Mouse (Mus musculus) common myeloid progenitor, adult 5-6 weeks (primary cell): Measurements from ENCODE around the gene Fgfrl1. TPM values are rescaled to one million over a fixed set of nuclear protein-coding genes. Genes with fewer than 3 reads are reported as not detected.
A peak's percentile ranks its signal among the peaks of the same experiment; 100 is the strongest.

Source experiments
- ATAC-seq: replicated peaks from 2 replicates; pipeline ENCODE4 v1.8.0; 2016; ENCODE audit warnings: low read depth, mild to moderate bottlenecking, moderate TSS enrichment, inconsistent platforms; ENCODE audit not compliant: poor library complexity, severe bottlenecking
- total RNA-seq: library from RNA; stranded (forward); fragments of 200-1000, 187-1606 nt; gene quantifications from 2 replicates; pipeline ENCODE4 v1.2.3, GENCODE M21; 2017

The Fgfrl1 gene
- 1.6 and 3.7 TPM in 2 replicates for total RNA-seq

GRCm38 (mm10) chr5:108692271-108692670 is at the start of gene Fgfrl1:
Gene Fgfrl1, plus strand, starts transcription at chr5:108692382.
- ATAC-seq = peak; percentile 52

GRCm38 (mm10) chr5:108643674-108644073 is 48.5 kb upstream of the Fgfrl1 start:
- no peak for ATAC-seq

- ATAC-seq = no peak
Observed at GRCm38 (mm10) chr5:108645651-108646342, 46.4 kb upstream of the Fgfrl1 start.

DNA sequence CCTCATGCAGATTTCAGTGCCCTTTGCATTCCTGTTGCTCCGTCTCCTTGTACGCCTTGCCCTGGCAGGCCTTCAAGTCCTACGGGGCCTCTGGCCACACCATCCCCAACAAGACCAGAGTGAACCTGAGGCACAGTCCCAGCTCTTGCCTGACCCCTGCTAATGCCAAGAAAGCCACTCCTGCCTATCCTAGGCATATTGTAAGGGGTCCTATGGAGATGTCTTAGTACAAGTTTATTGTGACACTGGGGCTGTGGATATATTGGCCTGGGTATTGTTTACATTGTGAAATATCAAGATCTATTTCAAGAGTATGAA is 45.9 kb upstream of the Fgfrl1 start:
- ATAC-seq = no peak

DNA sequence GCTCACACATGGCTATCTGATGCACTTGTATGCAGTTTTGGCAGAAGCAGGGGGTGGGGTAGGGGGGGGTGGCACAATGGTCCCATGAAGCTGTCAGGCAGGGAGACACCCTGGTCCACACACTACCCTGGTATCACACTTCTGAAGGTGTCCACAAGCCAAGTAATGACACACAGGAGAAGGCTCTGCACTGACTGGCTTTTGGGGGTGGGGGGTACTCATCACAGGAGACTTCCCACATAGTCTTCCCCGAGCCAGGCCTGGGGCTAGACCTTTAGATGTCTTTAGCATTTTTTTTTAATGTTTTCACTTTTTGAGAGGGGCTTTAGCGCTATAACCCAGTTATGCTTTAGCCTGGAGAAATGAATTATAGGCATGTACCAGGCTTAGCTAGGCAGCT is 44.9 kb upstream of the Fgfrl1 start:
- ATAC-seq = no peak

DNA sequence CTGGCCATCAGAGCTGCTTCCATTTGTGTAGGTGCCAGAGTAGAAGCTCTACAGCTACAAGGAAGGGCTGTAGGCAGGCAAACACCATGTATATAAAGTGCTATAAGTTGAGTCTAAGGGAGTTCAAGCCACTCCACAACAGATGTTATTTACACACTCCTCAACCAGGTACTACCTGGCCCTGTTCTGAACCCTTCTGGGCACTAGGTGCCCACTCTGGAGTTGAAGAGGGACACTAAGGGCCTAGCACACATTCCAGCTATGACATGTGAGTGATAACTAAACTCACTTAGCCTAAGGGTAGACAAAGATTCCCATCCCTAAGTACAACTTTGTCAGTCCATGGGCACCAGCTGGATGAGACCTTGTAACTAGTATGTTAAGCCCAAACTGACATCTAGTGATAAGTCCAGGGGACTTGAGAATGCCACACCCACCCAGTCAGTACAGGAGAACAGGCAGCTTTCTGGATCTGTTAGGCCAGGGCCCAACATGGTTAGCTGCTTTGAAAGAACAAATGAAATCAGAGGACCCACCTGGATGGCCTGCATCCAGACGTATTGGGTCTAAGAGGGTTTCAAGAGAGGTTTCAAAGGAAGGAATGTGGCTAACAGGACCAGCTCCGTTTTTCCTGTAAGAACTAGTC is 44.2 kb upstream of the Fgfrl1 start:
- ATAC-seq = no peak

DNA sequence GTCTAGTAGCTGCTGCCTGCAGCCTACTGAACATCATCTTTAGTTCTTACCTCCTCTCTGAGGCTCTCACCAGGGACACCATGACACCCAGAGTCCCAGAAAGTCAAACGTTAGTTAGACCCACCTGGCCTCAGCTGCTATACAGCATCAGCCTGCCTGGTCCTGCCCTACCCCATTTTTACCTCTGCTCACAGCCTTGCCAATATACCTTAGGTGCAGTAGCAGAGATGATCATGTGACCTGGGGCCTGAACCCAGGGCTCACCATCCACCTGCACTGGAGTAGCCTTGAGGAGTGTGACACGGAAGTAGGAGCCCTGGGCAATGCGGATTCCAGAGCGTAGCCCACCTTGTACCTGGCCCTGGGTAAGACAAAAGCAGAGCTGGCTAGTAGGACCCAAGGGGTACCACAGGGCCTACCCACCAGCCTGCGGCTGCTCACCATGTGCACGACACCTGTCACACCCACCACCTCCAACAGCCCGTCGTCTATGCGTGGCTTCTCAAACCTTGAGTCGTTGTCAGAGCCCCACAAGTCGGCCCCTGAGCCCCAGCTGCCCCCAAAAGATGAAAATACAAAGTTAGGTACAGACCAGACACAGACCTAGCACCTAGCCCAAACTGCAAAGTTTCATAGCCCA is 43.1 kb upstream of the Fgfrl1 start:
- no peak for ATAC-seq

DNA sequence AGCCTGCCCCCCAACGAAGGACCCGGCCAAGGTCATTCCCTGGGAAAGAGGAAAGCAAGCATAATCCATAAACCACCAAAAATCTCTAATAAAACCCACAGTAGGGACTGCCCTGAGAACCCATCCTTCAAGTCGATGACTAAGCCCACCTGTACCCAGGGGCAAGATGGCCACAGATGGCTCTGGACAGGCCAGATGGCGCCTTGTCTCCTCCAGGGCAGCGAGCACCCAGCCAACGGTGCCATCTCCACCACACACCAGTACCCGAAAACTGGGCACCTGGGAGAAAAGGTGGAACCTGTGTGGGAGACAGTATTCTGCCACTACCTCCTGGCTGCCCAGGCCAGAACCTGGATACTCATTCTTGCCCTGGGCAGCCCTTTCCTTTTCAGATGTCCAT is 41.8 kb upstream of the Fgfrl1 start:
- ATAC-seq = no peak

DNA sequence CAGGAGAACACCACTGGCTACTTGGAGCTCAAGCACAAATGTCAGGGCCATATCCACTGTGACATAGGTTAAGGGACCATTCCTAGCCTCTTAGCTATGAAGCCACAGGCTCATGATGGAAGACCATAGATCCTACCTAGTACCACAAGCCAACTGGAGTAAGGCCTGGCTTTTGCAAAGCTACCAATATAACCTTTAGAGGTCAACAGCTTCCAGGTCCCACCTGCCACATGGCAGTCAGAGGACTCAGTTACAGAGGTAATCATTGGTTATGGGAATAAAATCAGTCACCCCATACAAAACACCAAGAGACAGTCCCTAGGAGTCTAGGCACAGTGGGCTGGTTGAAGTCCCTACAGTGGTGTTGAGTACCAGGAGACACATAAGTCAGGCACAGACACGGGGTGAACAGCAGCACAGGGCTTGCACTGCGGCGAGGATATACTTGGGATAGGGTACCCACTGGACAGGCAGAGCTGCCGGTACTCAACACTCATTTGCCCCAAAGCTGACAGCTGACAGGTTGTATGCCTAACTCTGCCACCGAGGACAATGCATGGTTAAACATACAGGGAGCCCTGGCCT is 41.0 kb upstream of the Fgfrl1 start:
- ATAC-seq = no peak

GRCm38 (mm10) chr5:108651823-108652222 is 40.4 kb upstream of the Fgfrl1 start:
- peak; percentile 81 for ATAC-seq

DNA sequence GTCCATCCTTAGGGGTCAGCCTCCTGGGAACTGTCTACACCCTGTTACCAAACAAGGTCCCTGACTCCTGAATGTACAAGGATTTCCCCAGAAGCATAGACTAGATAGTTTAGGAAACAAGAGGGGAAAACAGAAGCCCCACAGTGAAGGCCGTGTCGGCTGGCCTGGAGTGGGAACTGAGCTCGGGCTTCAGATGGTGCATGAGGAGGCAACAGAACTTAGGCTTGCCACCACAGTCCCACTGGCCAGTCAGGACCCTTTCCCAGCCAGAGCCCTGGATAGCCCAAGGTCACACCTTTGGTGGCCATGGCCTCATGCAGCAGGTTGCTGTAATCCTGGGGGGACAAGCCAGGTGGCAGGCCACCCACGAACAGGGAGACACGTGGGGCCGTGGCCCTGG is 38.8 kb upstream of the Fgfrl1 start:
- no peak for ATAC-seq

GRCm38 (mm10) chr5:108654444-108654990 is 37.7 kb upstream of the Fgfrl1 start:
- no peak for ATAC-seq

DNA sequence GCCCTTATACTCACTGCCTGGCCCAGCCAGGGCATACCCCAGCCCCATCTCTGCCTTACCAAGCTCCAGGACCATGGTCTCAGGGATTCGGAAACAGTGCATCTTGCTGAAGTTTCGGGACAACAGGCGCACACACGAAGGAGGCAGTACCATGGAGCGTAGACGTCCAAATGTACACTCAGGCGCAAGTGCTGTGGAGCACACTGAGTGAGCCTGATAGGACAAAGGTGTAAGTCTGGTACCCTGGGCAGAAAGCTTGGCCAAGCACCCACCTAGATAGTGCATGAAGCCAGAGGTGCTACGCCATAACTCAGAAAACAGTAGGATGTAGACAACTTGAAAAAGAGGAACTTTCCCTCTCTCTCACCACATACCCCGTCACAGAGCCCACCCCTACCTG is 36.8 kb upstream of the Fgfrl1 start:
- no peak for ATAC-seq

DNA sequence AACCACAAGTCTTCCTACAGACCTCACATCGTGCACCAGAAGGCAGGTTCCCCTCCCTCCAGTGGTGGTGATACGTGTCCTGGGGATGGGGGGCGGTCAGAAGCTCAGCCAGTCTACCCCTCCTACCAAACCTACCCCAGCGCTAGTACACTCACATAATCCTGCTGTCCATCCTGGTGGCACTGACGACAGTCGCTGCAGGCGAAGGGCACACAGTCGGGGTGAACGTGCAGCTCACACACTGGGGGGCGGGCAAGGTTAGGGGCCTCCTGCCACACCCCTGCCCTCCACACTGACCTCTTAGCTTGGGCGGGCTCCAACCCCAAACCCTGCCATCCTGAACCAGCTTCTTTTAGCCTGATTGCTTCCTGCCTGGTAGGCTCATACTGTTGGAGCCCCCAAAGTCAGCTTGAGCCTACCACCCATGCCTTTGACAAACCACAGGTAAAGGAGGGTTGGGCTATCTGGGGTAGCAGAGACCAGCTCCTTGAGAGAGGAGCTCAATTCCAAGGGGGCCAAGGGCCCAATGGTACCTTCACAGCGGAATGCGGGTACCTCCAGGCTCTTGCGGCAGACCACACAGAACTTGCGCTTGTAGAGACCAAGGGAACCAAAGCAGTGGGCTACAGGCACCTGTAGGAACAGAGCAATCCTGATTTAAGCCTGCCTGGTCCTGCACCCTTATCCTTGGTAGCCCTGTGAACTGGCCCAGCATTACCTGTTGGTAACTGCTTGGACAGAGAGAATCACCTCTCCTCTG is 36.1 kb upstream of the Fgfrl1 start:
- ATAC-seq = no peak

DNA sequence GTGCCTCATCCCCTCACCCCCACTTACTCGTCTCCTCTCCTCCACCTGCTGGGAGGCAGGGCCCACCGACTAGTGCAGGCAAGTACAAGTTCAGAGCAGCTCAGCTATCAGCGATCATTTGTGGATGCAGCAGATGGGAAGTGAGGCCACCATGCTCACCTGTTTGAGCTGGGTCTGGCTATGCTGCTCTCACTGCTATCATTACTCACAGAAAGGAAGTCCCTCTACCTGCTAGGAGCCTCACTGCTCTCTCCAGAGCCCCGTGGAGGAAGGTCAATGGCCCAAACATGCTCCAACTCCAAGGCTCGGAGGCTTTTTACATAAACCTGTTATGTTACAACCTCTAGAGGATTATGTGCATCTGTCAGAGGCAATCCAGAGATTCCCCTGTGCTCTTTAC is 34.8 kb upstream of the Fgfrl1 start:
- ATAC-seq = no peak

DNA sequence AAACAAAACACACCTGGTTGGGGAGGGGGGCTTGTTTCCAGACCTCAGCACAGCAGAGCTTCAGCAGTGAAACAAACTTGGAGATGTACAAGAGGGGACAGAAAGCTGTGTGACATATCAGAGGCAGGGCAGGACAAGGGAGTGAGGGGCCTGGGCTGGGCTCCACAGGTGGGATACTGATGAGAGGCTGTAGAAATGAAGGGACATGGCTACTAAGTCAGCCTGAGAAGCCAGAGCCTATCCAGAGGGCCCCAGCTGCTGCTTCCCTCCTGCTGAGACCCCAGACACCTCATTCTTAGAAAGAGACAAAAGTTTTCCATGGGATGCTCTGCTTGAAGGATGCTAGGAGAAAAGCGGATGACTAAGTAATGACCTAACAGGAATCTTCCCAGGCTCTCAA is 33.6 kb upstream of the Fgfrl1 start:
- ATAC-seq = no peak

- 0 out of 2 replicates have a peak, but pooled peaks have one; percentile 19 for ATAC-seq
Observed at GRCm38 (mm10) chr5:108659698-108660631, 32.2 kb upstream of the Fgfrl1 start, which contains the start of gene Idua. Gene Idua, plus strand, starts transcription at chr5:108660331.

GRCm38 (mm10) chr5:108660632-108661268 is 31.4 kb upstream of the Fgfrl1 start:
- ATAC-seq = peak; percentile 98

DNA sequence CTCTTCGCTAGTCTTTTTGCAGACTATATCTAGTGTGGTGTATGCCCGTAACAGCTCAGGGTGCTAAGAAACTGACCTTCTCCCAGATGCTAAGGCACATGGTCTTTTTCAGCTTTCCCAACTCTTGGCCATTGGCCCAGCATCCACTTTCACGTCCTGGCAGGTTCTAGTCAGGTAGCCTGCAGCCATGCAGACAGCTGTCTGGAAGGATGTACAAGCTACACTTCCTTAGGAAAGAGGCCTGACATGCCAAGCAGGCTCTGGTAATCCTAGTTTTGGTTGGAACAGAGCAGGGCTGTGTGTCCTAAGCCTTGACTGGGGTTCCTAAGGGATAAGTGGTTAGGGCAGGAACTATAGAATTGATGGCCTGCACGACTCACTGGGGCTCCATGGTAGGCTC is 29.4 kb upstream of the Fgfrl1 start:
- ATAC-seq = no peak
